Mouse (Mus musculus): ENCODE measurements at regions not wholly inside any gene's neighbourhood (a gene's known extent, or its start where the extent isn't known, plus 50 kb on each side); places are given as distances from the start of the nearest gene placed in this dataset.
A peak's percentile ranks its signal among the peaks of the same experiment; 100 is the strongest.

DNA sequence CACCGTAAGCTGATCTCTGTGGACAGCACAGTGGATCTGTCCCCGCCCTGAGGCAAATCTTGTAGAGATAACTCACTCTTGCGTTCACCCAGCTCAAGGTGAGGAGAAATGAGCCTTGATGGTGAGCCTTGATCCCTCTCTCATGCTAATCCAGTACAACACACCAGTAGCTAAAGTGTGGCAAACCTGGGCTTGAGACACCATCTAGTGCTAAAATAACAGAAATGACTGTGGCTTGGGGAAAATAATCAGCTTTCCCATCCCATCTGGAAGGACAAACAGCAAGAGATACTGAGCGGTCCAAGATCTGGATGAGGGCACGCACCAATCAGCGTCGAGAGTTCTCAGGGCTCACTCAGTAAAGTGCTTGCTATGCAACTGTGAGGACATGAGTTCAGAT, 50.9 kb upstream of the Cbln4 start:
- Histone ChIP-seq H3K27me3 (replicated peaks) (no peaks in the 10 kb centered on the region), H3K27ac (no peak overlapping the region), H3K4me2 (no peak overlapping the region), H3K9ac (no peak overlapping the region), H3K4me3 (replicated peaks) (no peak overlapping the region), H3K4me1 (no peaks in the 10 kb centered on the region), H3K9me3 (no peaks in the 10 kb centered on the region), H3K36me3 (no peaks in the 10 kb centered on the region)
- WGBS: 79% methylated on average over 7 of the region's 7 CpGs
- ATAC-seq (ENCODE audit: insufficient read depth, low FRiP score, low read depth): no peak

DNA sequence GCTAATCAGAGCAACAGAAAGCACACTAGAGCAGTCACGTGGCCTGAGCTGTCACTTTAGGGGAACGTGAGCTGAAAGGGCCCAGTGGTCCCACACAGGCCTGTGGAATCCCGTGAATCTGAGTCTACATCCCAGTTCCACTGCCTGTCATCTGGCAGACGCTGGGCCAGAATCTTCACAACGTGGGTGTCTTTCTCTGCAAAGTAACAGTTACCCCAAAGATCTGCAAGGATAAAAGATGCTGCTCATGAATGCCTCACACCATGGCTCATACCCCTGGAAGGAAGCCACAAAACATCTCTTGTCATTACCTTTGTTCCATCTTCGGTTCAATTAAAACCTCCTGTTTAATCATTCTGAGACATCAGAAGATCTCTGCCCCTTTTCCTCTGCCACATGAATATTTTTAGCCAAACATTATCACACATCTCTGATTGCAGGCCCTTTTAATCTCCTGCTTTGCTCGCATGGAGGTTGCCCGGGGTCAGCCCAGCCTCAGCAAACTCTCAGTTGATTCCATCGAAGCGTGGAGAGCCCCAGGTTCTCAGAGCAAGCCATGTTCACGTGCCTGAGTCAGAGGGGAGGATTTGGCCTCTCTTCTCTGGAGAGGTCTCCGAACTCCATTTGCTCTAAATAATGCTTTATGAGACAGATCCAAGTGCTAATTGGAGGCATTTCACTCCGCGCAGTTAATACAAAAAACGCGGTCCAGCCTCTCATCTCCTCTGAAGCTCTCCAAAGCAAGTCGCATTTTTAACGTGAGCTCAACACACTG, 60.8 kb upstream of the Cbln4 start:
- Histone ChIP-seq H3K9ac (no peak overlapping the region), H3K4me1 (no peaks in the 10 kb centered on the region), H3K36me3 (no peaks in the 10 kb centered on the region), H3K27me3 (replicated peaks) (no peaks in the 10 kb centered on the region), H3K27ac (no peak overlapping the region), H3K4me3 (replicated peaks) (no peak overlapping the region), H3K9me3 (no peaks in the 10 kb centered on the region), H3K4me2 (no peak overlapping the region)
- no peak for ATAC-seq (ENCODE audit: insufficient read depth, low FRiP score, low read depth)
- 64% methylated on average over 18 of the region's 18 CpGs for WGBS

DNA sequence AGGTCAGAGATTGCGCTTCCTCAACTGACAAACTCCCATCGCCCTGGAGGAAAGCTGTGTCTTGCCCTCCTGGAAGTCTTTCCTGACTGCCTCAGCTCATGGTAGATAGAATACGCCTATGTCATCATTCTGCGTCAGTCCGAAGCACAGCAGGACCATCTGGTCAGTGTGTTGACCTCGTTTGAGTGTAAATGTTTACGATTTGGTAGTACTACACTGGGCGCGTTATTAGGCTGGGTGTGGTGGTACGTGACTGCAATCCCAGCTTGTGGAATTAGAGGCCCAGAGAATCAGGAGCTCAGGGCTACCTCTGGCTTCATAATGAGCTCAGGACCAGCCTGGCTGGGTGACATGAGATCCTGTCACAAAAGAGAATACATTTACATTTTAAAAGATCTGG, 62.0 kb upstream of the Cbln4 start:
- Histone ChIP-seq H3K27me3 (replicated peaks) (no peaks in the 10 kb centered on the region), H3K36me3 (no peaks in the 10 kb centered on the region), H3K4me3 (replicated peaks) (no peak overlapping the region), H3K27ac (no peak overlapping the region; the same call in 1 of the 2 replicates), H3K9me3 (no peaks in the 10 kb centered on the region), H3K9ac (no peak overlapping the region), H3K4me2 (peak overlapping the region; percentile 22; the same call in 1 of the 2 replicates), H3K4me1 (no peaks in the 10 kb centered on the region)
- 21% methylated on average over 10 of the region's 10 CpGs for WGBS
- no peak; the same call in 1 of the 2 replicates for ATAC-seq (ENCODE audit: insufficient read depth, low FRiP score, low read depth)

DNA sequence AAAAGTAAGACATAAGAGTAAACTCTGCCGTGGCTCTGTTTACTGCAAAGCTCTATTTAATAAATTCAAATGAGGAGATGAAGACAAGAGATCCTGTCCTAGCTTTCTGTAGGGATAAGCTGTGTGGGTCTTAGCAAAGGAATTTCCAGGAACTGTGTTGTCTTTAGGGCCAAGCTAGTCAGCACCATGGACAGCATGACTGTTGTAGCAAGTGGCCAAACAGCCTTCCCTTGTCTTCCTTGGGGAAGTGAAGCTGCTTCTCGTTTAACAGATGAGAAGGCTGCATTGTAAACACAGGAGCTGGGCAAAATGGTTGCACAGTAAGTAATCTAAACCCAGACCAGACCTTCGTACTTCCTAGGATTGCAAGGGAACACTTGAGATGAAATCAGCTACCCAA, 67.4 kb upstream of the Cbln4 start:
- no peak for ATAC-seq (ENCODE audit: insufficient read depth, low FRiP score, low read depth)
- no peaks in the 10 kb centered on the region for H3K4me1 ChIP-seq
- no peak overlapping the region for H3K27ac ChIP-seq
- no peak overlapping the region for H3K4me3 ChIP-seq (replicated peaks)
- H3K9ac ChIP-seq: no peak overlapping the region
- no peaks in the 10 kb centered on the region for H3K27me3 ChIP-seq (replicated peaks)
- no peaks in the 10 kb centered on the region for H3K36me3 ChIP-seq
- H3K9me3 ChIP-seq: no peaks in the 10 kb centered on the region
- H3K4me2 ChIP-seq: no peak overlapping the region
- WGBS: 25% methylated on average over 3 of the region's 3 CpGs

GRCm38 (mm10) chr2:172113639-172114038, 70.4 kb upstream of the Cbln4 start:
- Histone ChIP-seq H3K27me3 (replicated peaks) (no peaks in the 10 kb centered on the region), H3K36me3 (no peaks in the 10 kb centered on the region), H3K9ac (no peak overlapping the region), H3K9me3 (no peaks in the 10 kb centered on the region), H3K4me1 (no peaks in the 10 kb centered on the region), H3K27ac (no peak overlapping the region), H3K4me2 (no peak overlapping the region), H3K4me3 (replicated peaks) (no peak overlapping the region)
- no peak for ATAC-seq (ENCODE audit: insufficient read depth, low FRiP score, low read depth)
- 87% methylated on average over 13 of the region's 13 CpGs for WGBS

DNA sequence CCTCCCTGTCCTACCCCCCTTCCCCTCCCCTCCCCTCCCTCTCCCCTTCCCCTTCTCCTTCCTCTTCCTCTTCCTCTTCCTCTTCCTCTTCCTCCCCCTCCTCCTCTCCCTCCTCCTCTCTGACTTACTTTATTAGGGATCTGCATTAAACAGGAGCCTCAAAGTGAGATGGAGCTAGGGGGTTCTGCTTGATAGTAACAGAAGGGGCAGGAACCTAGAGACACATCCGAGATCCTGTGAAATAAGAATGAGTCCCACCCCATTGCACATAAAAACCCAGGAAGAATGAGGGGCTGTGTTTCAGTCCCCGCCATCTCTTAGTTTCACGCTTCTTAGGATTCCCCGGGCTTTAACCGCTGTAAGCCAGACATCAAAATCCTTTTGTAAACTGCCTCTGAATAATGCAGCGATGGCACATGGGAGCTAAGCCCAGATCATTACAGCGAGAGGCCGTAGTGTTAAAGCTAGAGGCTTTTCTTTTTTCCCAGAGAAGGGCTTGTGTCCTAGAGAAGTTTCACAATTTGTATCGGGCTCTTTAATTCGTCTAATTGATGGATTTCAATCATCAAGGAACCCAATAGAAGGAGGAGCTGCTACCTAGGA, 72.4 kb upstream of the Cbln4 start:
- H3K9ac ChIP-seq: no peak overlapping the region
- no peak overlapping the region for H3K27ac ChIP-seq
- no peaks in the 10 kb centered on the region for H3K36me3 ChIP-seq
- no peak for ATAC-seq (ENCODE audit: insufficient read depth, low FRiP score, low read depth)
- no peaks in the 10 kb centered on the region for H3K9me3 ChIP-seq
- H3K4me1 ChIP-seq: no peaks in the 10 kb centered on the region
- H3K27me3 ChIP-seq (replicated peaks): no peaks in the 10 kb centered on the region
- WGBS: 60% methylated on average over 10 of the region's 10 CpGs
- H3K4me3 ChIP-seq (replicated peaks): no peak overlapping the region
- no peak overlapping the region for H3K4me2 ChIP-seq

DNA sequence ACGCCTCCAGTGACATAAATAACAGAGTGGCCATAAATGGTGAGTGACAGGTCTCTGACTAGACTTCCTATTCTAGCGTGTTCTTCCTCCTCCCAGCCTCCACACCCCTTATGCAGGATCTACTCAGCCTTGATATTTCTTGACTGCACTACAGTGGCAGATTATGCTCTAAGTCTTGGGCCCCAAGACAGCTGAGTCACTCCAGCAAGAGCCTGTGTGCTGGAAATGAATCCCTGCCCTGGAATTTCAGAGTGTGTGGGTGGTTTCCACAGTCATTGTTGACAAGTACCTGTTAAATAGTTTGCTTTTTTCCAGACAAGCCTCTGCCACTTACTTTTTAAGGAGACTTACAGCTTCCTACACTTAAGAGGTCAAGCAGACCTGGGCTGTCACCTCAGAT, 84.3 kb upstream of the Cbln4 start:
- no peaks in the 10 kb centered on the region for H3K36me3 ChIP-seq
- H3K4me1 ChIP-seq: no peaks in the 10 kb centered on the region
- ATAC-seq (ENCODE audit: insufficient read depth, low FRiP score, low read depth): no peak
- H3K27ac ChIP-seq: no peak overlapping the region
- H3K27me3 ChIP-seq (replicated peaks): no peaks in the 10 kb centered on the region
- WGBS: 62% methylated on average over 2 of the region's 2 CpGs
- H3K9ac ChIP-seq: no peak overlapping the region
- no peak overlapping the region for H3K4me3 ChIP-seq (replicated peaks)
- H3K4me2 ChIP-seq: no peak overlapping the region
- H3K9me3 ChIP-seq: no peaks in the 10 kb centered on the region

DNA sequence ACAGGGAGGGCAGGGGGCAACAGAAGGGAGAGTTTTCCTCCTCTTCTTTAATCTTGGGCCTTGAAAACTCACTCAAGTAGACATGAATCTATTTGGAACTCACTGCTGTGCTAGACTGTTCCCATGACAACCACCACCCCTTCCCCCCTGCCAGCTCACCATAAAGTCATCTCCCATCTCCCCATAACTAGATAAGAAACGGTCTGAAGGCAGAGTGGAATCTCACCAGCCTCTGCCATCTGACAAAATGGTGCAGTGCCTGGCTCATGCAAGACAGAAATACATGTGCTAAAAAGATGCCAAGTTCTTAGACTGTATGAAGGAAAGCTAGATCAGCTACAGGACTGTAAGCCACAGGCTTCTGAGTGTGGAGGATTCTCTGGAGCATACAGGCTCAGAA, 88.0 kb upstream of the Cbln4 start:
- no peak for ATAC-seq (ENCODE audit: insufficient read depth, low FRiP score, low read depth)

DNA sequence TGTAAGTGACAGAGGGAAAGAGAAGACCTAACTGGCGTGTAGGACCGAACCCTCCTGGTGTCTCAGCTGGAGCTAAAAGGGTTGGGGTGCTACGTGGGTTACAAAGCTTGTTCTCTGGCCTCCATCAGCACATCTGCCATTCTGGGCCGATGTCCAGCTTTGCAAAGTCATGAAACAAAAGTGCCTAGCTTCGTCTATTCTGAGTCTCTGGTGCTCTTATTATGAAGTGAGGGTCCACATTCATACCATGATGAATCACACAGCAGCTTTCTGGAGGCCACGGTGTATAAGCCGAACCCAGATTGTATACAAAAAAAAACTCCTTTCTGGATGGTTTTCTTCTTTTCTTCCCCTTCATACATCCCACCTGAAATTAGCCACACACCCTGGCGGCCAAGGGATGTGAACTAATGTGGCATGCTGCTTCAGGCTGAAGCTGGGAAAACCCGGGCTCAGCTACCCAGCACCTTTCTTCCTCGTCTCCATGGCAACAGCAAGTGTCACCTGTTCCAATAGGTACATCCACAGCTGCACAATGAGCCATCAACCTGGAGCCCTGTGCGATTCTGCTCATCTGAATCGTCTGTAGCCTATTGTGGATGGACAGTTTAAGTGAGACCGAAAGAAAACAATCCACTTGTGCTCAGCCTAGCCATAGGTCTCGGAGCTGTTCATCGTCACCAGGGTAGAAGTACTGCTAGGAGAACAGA, 89.5 kb upstream of the Cbln4 start:
- H3K4me3 ChIP-seq (replicated peaks): no peak overlapping the region
- no peak overlapping the region for H3K9ac ChIP-seq
- 51% methylated on average over 15 of the region's 15 CpGs for WGBS
- no peaks in the 10 kb centered on the region for H3K36me3 ChIP-seq
- no peak overlapping the region for H3K27ac ChIP-seq
- H3K27me3 ChIP-seq (replicated peaks): no peaks in the 10 kb centered on the region
- H3K4me2 ChIP-seq: no peak overlapping the region
- no peaks in the 10 kb centered on the region for H3K9me3 ChIP-seq
- H3K4me1 ChIP-seq: no peaks in the 10 kb centered on the region
- ATAC-seq (ENCODE audit: insufficient read depth, low FRiP score, low read depth): no peak

More for the DNA sequence above, 88.0 kb upstream of the Cbln4 start:
- no peaks in the 10 kb centered on the region for H3K36me3 ChIP-seq
- no peak overlapping the region for H3K4me2 ChIP-seq
- no peak overlapping the region for H3K27ac ChIP-seq
- H3K4me1 ChIP-seq: no peaks in the 10 kb centered on the region
- H3K9ac ChIP-seq: no peak overlapping the region
- WGBS: 24% methylated on average over 1 of the region's 1 CpGs
- no peaks in the 10 kb centered on the region for H3K27me3 ChIP-seq (replicated peaks)
- H3K9me3 ChIP-seq: no peaks in the 10 kb centered on the region
- no peak overlapping the region for H3K4me3 ChIP-seq (replicated peaks)

GRCm38 (mm10) chr2:172140080-172140479, 96.8 kb upstream of the Cbln4 start:
- no peak overlapping the region for H3K4me2 ChIP-seq
- H3K27ac ChIP-seq: no peak overlapping the region
- no peaks in the 10 kb centered on the region for H3K27me3 ChIP-seq (replicated peaks)
- no peaks in the 10 kb centered on the region for H3K9me3 ChIP-seq
- H3K4me1 ChIP-seq: no peaks in the 10 kb centered on the region
- H3K4me3 ChIP-seq (replicated peaks): no peak overlapping the region
- no peaks in the 10 kb centered on the region for H3K36me3 ChIP-seq
- ATAC-seq (ENCODE audit: insufficient read depth, low FRiP score, low read depth): no peak
- no peak overlapping the region for H3K9ac ChIP-seq
- WGBS: 53% methylated on average over 6 of the region's 6 CpGs

DNA sequence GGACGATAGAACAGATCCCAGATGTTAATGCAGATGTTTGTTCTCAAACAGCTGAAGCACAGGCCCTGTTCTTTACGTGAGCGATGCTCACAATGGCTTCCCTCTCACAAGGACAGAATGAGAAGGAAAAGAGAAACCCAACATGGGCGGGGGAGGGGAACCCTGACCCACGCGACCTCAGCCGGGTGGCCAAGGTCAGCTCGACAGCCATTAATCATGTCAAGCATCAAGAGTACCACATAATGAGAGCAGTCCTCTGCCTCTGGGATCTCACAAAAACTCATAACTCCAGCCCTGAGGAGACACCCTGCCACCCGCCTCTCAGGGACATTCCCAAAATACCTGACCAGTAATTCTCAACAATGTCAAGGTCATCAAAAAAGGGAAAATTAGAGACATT, 100.0 kb upstream of the Cbln4 start:
- Histone ChIP-seq H3K27me3 (replicated peaks) (no peaks in the 10 kb centered on the region), H3K4me1 (no peaks in the 10 kb centered on the region), H3K27ac (no peak overlapping the region), H3K9ac (no peak overlapping the region), H3K4me2 (no peak overlapping the region), H3K4me3 (replicated peaks) (no peak overlapping the region), H3K36me3 (no peaks in the 10 kb centered on the region), H3K9me3 (no peaks in the 10 kb centered on the region)
- WGBS: 30% methylated on average over 9 of the region's 9 CpGs
- ATAC-seq (ENCODE audit: insufficient read depth, low FRiP score, low read depth): no peak

- WGBS: 83% methylated on average over 4 of the region's 4 CpGs
Measured at GRCm38 (mm10) chr2:172148736-172149135, 99.6 kb upstream of the Mc3r start.

More at GRCm38 (mm10) chr2:172148736-172149135, 99.6 kb upstream of the Mc3r start:
- no peaks in the 10 kb centered on the region for H3K4me1 ChIP-seq
- no peaks in the 10 kb centered on the region for H3K36me3 ChIP-seq
- H3K4me2 ChIP-seq: no peak overlapping the region
- H3K4me3 ChIP-seq (replicated peaks): no peak overlapping the region
- H3K9me3 ChIP-seq: no peaks in the 10 kb centered on the region; the same call in 1 of the 2 replicates
- no peak overlapping the region for H3K27ac ChIP-seq
- H3K9ac ChIP-seq: no peak overlapping the region
- H3K27me3 ChIP-seq (replicated peaks): no peaks in the 10 kb centered on the region
- no peak for ATAC-seq (ENCODE audit: insufficient read depth, low FRiP score, low read depth)
